8 mouse cellular contexts compared by ENCODE assay signal in the genomic region with DNA sequence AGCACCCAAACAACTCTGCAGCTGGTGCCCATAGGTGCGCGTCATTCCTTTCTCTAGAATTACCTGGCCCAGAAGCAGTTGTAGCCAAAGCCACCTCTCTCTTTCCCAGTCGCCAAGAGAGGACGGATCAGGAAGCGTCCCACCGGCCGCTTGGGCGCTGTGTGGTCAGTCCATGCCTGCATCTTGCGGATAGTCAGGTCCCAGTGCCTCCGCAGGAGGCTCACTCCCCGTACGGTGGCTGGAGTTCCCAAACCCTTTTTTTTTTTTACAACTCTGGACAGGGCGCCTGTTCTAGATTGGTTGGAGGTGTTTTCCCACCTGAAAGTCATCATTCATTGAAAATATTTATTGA. TPM values are rescaled to one million over a fixed set of nuclear protein-coding genes. Genes with fewer than 3 reads are reported as not detected.
A peak's percentile ranks its signal among the peaks of the same experiment; 100 is the strongest.
DNase-seq lines count a peak whose midpoint lies in the region; ATAC-seq and TF ChIP-seq lines count a peak whose summit lies in the region.

No protein-coding gene starts in this region.

- 1% methylated on average over 13 of the region's 13 CpGs for WGBS in lung, embryonic 14.5 days
- WGBS in limb, embryonic 12.5 days, result 1% methylated on average over 13 of the region's 13 CpGs
- under 1% methylated on average over 13 of the region's 13 CpGs for WGBS in neural tube, embryonic 14.5 days

- no peaks in the 10 kb centered on the region for H3K36me3 ChIP-seq in lung, embryonic 14.5 days (ENCODE audit: insufficient read depth)
- no peaks in the 10 kb centered on the region for H3K36me3 ChIP-seq in erythroblast, embryonic 14.5 days (ENCODE audit: control insufficient read depth)
- no peaks in the 10 kb centered on the region for H3K36me3 ChIP-seq in limb, embryonic 12.5 days
- no peaks in the 10 kb centered on the region for H3K36me3 ChIP-seq in neural tube, embryonic 14.5 days (ENCODE audit: control insufficient read depth, insufficient read depth, low read length)

- peak overlapping the region; percentile 79 for H3K9ac ChIP-seq in lung, embryonic 14.5 days
- H3K9ac ChIP-seq in limb, embryonic 12.5 days (replicated peaks), result peak overlapping the region; percentile 89
- peak overlapping the region; percentile 76 for H3K9ac ChIP-seq in neural tube, embryonic 14.5 days (replicated peaks; ENCODE audit: low read depth, low read length)

- H3K4me3 ChIP-seq in lung, embryonic 14.5 days (ENCODE audit: low read depth, low read length), result peak overlapping the region; percentile 61
- peak overlapping the region; percentile 74 for H3K4me3 ChIP-seq in erythroblast, embryonic 14.5 days (replicated peaks)
- H3K4me3 ChIP-seq in limb, embryonic 12.5 days (replicated peaks), result peak overlapping the region; percentile 65
- peak overlapping the region; percentile 64 for H3K4me3 ChIP-seq in neural tube, embryonic 14.5 days (ENCODE audit: low read depth, low read length)

- peak; percentile 65 for ATAC-seq in lung, embryonic 14.5 days (ENCODE audit: insufficient read depth)
- ATAC-seq in limb, embryonic 12.5 days (ENCODE audit: insufficient number of reproducible peaks, insufficient read depth, low FRiP score, low TSS enrichment, low read depth), result peak; percentile 15; the same call in 1 of the 2 replicates
- ATAC-seq in neural tube, embryonic 14.5 days (ENCODE audit: low read depth), result no peak; the same call in 1 of the 2 replicates

- H3K9me3 ChIP-seq in lung, embryonic 14.5 days (ENCODE audit: low read depth, low read length), result no peaks in the 10 kb centered on the region
- peaks cover 12% of the 10 kb centered on the region for H3K9me3 ChIP-seq in erythroblast, embryonic 14.5 days (ENCODE audit: control insufficient read depth, low read length)
- H3K9me3 ChIP-seq in limb, embryonic 12.5 days, result peaks cover 6% of the 10 kb centered on the region; the same call in 1 of the 2 replicates
- H3K9me3 ChIP-seq in neural tube, embryonic 14.5 days (ENCODE audit: control insufficient read depth, low read length), result no peaks in the 10 kb centered on the region

- intact Hi-C loops in gastrocnemius, postnatal 36 days (cut with DNase I), result no loop called here

- TF ChIP-seq CTCF in lung, embryonic 14.5 days (IDR thresholded peaks at IDR 0.05; ENCODE audit: low read depth), result no peak

- H3K27ac ChIP-seq in lung, embryonic 14.5 days (ENCODE audit: low read depth), result peak overlapping the region; percentile 93; the same call in 1 of the 2 replicates
- H3K27ac ChIP-seq in limb, embryonic 12.5 days, result peak overlapping the region; percentile 98
- peak overlapping the region; percentile 81; the same call in 1 of the 2 replicates for H3K27ac ChIP-seq in neural tube, embryonic 14.5 days (ENCODE audit: low read depth, low read length)

- H3K27me3 ChIP-seq in lung, embryonic 14.5 days (ENCODE audit: insufficient read depth, low read length), result no peaks in the 10 kb centered on the region
- peaks cover 25% of the 10 kb centered on the region for H3K27me3 ChIP-seq in erythroblast, embryonic 14.5 days (ENCODE audit: control insufficient read depth)
- H3K27me3 ChIP-seq in limb, embryonic 12.5 days, result no peaks in the 10 kb centered on the region; the same call in 1 of the 2 replicates
- no peaks in the 10 kb centered on the region; the same call in 1 of the 2 replicates for H3K27me3 ChIP-seq in neural tube, embryonic 14.5 days (ENCODE audit: control insufficient read depth, insufficient read depth, low read length)

- H3K4me1 ChIP-seq in lung, embryonic 14.5 days (ENCODE audit: insufficient read depth), result peaks cover 8% of the 10 kb centered on the region
- H3K4me1 ChIP-seq in erythroblast, embryonic 14.5 days (ENCODE audit: control insufficient read depth), result peaks cover 28% of the 10 kb centered on the region
- H3K4me1 ChIP-seq in limb, embryonic 12.5 days (replicated peaks), result peaks cover 20% of the 10 kb centered on the region
- H3K4me1 ChIP-seq in neural tube, embryonic 14.5 days (ENCODE audit: control insufficient read depth, insufficient read depth, low read length), result 0 out of 2 replicates have a peak, but pooled peaks cover 5% of the 10 kb centered on the region

- no peak for DNase-seq in lung, embryonic 14.5 days
- no peak for DNase-seq in lung, adult 18-20 months
- no peak for DNase-seq in gastrocnemius, postnatal 36 days
- DNase-seq in layer of hippocampus, adult 11-12 months (ENCODE audit: low spot score), result no peak
- no peak for DNase-seq in thymus, postnatal 36 days

- peak overlapping the region; percentile 94 for H3K4me2 ChIP-seq in lung, embryonic 14.5 days
- peak overlapping the region; percentile 80 for H3K4me2 ChIP-seq in limb, embryonic 12.5 days
- H3K4me2 ChIP-seq in neural tube, embryonic 14.5 days (ENCODE audit: low read depth, low read length), result peak overlapping the region; percentile 98

RNA-seq across cellular contexts. Expression of gene H3f3a, which starts 35.4 kb away (rescaled TPM):
- 2,358 and 2,465 TPM in 2 replicates for polyA plus RNA-seq in lung, embryonic 14.5 days (2014; fragmentation: Nextera tagmentation; extraction: Ambion mirVana)
- 610 and 750 TPM in 2 replicates for polyA plus RNA-seq in erythroblast, embryonic 14.5 days (2012)
- polyA plus RNA-seq in limb, embryonic 12.5 days (2016; fragmentation: Nextera tagmentation; extraction: Ambion mirVana), result 3,393 and 3,612 TPM in 2 replicates
- 3,180 and 3,430 TPM in 2 replicates for polyA plus RNA-seq in neural tube, embryonic 14.5 days (2014; fragmentation: Nextera tagmentation; extraction: Ambion mirVana)
- 100 to 1,000 TPM; 303 to 358 TPM for total RNA-seq in gastrocnemius, postnatal 36 days (2021)

RNA-seq across cellular contexts. Expression of gene Acbd3, which starts 52.5 kb away (rescaled TPM):
- 26.3 and 27.0 TPM in 2 replicates for polyA plus RNA-seq in lung, embryonic 14.5 days (2014; fragmentation: Nextera tagmentation; extraction: Ambion mirVana)
- polyA plus RNA-seq in erythroblast, embryonic 14.5 days (2012), result 0.23 and 0.27 TPM in 2 replicates
- 25.3 and 26.9 TPM in 2 replicates for polyA plus RNA-seq in limb, embryonic 12.5 days (2016; fragmentation: Nextera tagmentation; extraction: Ambion mirVana)
- 31.1 and 33.4 TPM in 2 replicates for polyA plus RNA-seq in neural tube, embryonic 14.5 days (2014; fragmentation: Nextera tagmentation; extraction: Ambion mirVana)
- 10 to 100 TPM; 10.5 to 11.4 TPM for total RNA-seq in gastrocnemius, postnatal 36 days (2021)

Comparison
In these comparisons a context has a peak if more than half of its experiments do, and no peak if none do; other contexts are left out.
1. RNA of gene Acbd3, which starts 52.5 kb away (polyA plus RNA-seq): 31.1 to 33.4 TPM in neural tube, embryonic 14.5 days, 26.3 to 27.0 TPM in lung, embryonic 14.5 days and 25.3 to 26.9 TPM in limb, embryonic 12.5 days; 0.23 to 0.27 TPM in erythroblast, embryonic 14.5 days; every median in the first group is over 10 times any median in the second.
2. Peak in every context shown above with its lines, with median percentiles within 50 percentile points of each other: H3K27ac ChIP-seq, H3K4me2 ChIP-seq, H3K4me3 ChIP-seq and H3K9ac ChIP-seq.